8 mouse cellular contexts compared by ENCODE assay signal in the genomic region with DNA sequence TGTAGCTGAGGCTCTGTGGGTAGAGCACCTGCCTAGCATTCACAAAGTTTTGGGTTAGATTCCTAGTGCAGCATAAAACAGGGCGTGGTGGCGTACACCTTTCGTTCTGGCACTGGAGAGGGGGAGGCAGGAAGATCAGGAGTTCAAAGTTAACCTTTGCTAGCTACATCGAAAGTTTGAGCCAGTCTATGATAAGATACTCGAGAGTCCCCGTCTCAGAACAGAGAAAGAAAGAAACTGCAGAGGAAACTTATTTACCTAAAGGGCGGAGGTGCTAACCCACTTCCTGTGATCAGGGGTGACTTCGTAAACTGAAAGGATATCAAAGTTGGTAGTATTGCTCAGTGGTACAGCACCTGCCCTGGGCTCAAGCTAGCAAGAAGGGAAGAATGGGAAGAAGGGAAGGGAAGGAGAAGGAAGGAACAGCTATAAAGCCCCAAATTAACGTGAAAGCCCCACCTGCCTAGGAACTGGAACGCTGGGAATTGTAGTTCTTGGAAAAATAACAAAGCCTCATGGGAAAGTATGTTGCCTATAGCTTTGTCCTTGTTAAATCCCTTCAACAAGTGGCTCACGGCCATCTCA. TPM values are rescaled to one million over a fixed set of nuclear protein-coding genes. Genes with fewer than 3 reads are reported as not detected.
DNase-seq lines count a peak whose midpoint lies in the region; ATAC-seq and TF ChIP-seq lines count a peak whose summit lies in the region.

No protein-coding gene starts in this region.

- H3K27ac ChIP-seq in midbrain, embryonic 11.5 days (ENCODE audit: low read depth, low read length) = no peak overlapping the region

- H3K9me3 ChIP-seq in midbrain, embryonic 11.5 days (ENCODE audit: control insufficient read depth, low read length) = no peaks in the 10 kb centered on the region

- H3K9ac ChIP-seq in midbrain, embryonic 11.5 days (ENCODE audit: low read length) = no peak overlapping the region

- no peak for TF ChIP-seq CTCF in brain, embryonic 14.5 days (IDR thresholded peaks at IDR 0.05; ENCODE audit: borderline replicate concordance, extremely low read depth, insufficient read depth, insufficient read length)

- 49% methylated on average over 11 of the region's 11 CpGs for WGBS in midbrain, embryonic 11.5 days

- peak overlapping the region; percentile 12; the same call in 1 of the 2 replicates for H3K4me3 ChIP-seq in midbrain, embryonic 11.5 days (ENCODE audit: low read depth, low read length)

- H3K4me1 ChIP-seq in midbrain, embryonic 11.5 days (ENCODE audit: control insufficient read depth, insufficient read depth, low read length) = no peaks in the 10 kb centered on the region; the same call in 1 of the 2 replicates

- peak; percentile 3 for DNase-seq in kidney, postnatal 14 days
- DNase-seq in kidney, adult 18-20 months = no peak
- peak; percentile 65 for DNase-seq in brain, embryonic 14.5 days (ENCODE audit: low read depth)
- peak; percentile 91 for DNase-seq in induced T-regulatory cell, adult 2 months (ENCODE audit: low read depth)
- DNase-seq in midbrain, embryonic 11.5 days (ENCODE audit: low spot score, missing footprints) = peak; percentile 86
- DNase-seq in thymus, postnatal 4 days = peak; percentile 56
- DNase-seq in testis, postnatal 10 days (ENCODE audit: low spot score) = no peak
- no peak for DNase-seq in kidney, postnatal 25 days

- no peak for TF ChIP-seq POLR2A in brain, embryonic 14.5 days (IDR thresholded peaks at IDR 0.05; ENCODE audit: borderline replicate concordance, extremely low read depth, insufficient read depth, insufficient read length, poor library complexity, severe bottlenecking)

- 0 out of 2 replicates have a peak, but pooled peaks have one; percentile 38 for ATAC-seq in midbrain, embryonic 11.5 days (ENCODE audit: low FRiP score)

- H3K36me3 ChIP-seq in midbrain, embryonic 11.5 days (ENCODE audit: control insufficient read depth, insufficient read depth, low read length) = no peaks in the 10 kb centered on the region

- H3K4me2 ChIP-seq in midbrain, embryonic 11.5 days = peak overlapping the region; percentile 27; the same call in 1 of the 2 replicates

- H3K27me3 ChIP-seq in midbrain, embryonic 11.5 days (ENCODE audit: control insufficient read depth, insufficient read depth, low read length) = no peaks in the 10 kb centered on the region

RNA-seq across cellular contexts. Expression of gene Enpp1, which starts 42.4 kb away (rescaled TPM):
- polyA plus RNA-seq in brain, embryonic 14.5 days (2012; rRNA removed) = 0.74 and 2.4 TPM in 2 replicates
- 1.2 and 1.4 TPM in 2 replicates for polyA plus RNA-seq in midbrain, embryonic 11.5 days (2014; fragmentation: Nextera tagmentation; extraction: Ambion mirVana)

Comparison
In these comparisons a context has a peak if more than half of its experiments do, and no peak if none do; other contexts are left out.
1. DNase-seq: peak in kidney, postnatal 14 days (single experiment), brain, embryonic 14.5 days (single experiment), induced T-regulatory cell, adult 2 months (single experiment), midbrain, embryonic 11.5 days (single experiment) and thymus, postnatal 4 days (single experiment); none in kidney, adult 18-20 months (single experiment), testis, postnatal 10 days (single experiment) and kidney, postnatal 25 days (0 of 2).